Mouse (Mus musculus) small intestine, adult 2 months (tissue): ENCODE results near the gene Mrps34.

ENCODE experiments used
- CTCF ChIP-seq: fragments of 200-500 bp; IDR thresholded peaks from 2 replicates; pipeline ENCODE4 v1.5.1; 2012; ENCODE audit warnings: low read depth, mild to moderate bottlenecking, control low read depth, inconsistent platforms, low read length, moderate library complexity, mixed read lengths; ENCODE audit not compliant: insufficient replicate concordance, insufficient read length; ENCODE audit errors: extremely low read depth
- POLR2A ChIP-seq: fragments of 200-500 bp; IDR thresholded peaks from 2 replicates; pipeline ENCODE4 v1.6.1; 2012; ENCODE audit warnings: low read depth, mild to moderate bottlenecking, control low read depth, inconsistent platforms, low read length, moderate library complexity

- TF ChIP-seq POLR2A (no peak), CTCF (no peak)
These were observed 6.1 kb upstream of the Mrps34 start for GRCm38 (mm10) chr17:24888862-24889261.
